Mouse (Mus musculus): ENCODE data around the gene Adap2. TPM values are rescaled to one million over a fixed set of nuclear protein-coding genes. Genes with fewer than 3 reads are reported as not detected.
A peak's percentile ranks its signal among the peaks of the same experiment; 100 is the strongest.

Adap2 gene
- total and polyA plus RNA-seq, 3 experiments, result 0.49 TPM; not detected in 2

DNA sequence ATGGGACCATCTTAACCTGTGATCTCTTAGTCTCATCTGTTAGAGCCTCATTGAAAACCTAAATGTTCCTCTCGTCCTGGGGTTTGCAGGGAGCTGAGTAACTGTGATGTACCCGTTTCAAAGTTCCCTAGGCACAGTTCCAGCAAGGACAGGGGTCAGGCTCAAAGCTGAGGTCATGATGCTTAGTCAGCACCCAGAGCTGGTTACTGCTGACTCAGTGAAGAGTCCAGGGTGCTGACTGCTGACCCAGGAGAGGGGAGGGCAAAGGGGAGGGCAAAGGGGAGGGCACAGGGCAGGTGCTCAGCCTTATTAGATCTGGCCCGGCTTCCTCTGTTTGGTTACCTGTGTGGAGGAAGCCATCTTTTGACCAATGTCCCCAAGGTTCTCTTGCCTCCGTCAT, 18.0 kb downstream of the Adap2 start:
- TF ChIP-seq MAFK (IDR thresholded peaks at IDR 0.05; ENCODE audit: insufficient replicate concordance, low read length), result peak; percentile 79; the same call in 1 of the 2 replicates
- no peak for TF ChIP-seq JUND (conservative IDR thresholded peaks at IDR 0.05; ENCODE audit: low read depth, low read length)
- Histone ChIP-seq H3K9me3 (replicated peaks; ENCODE audit: low read length) (no peaks in the 10 kb centered on the region), H3K9ac (ENCODE audit: insufficient read depth, low read depth) (no peak overlapping the region), H3K27ac (ENCODE audit: insufficient read depth, low read depth) (no peak overlapping the region), H3K27me3 (replicated peaks) (no peaks in the 10 kb centered on the region), H3K4me3 (replicated peaks in 1 of 3; ENCODE audit: low read depth in 2 of 3, low read length in 2 of 3, poor library complexity in 1 of 3) (no peak overlapping the region), H3K79me2 (replicated peaks; ENCODE audit: control insufficient read depth, extremely low read depth, insufficient read depth, poor library complexity, severe bottlenecking) (no peaks in the 10 kb centered on the region), H3K4me1 (ENCODE audit: control insufficient read depth in 1 of 2, insufficient read depth in 2 of 2) (peaks cover 39 to 84% of the 10 kb centered on the region in 2 experiments), H3K36me3 (replicated peaks in 1 of 2; ENCODE audit: control insufficient read depth in 1 of 2, insufficient read depth in 1 of 2, low read length in 1 of 2) (peaks cover 0 to 5% of the 10 kb centered on the region in 2 experiments), H3K4me2 (ENCODE audit: insufficient read depth, low read depth, poor library complexity, severe bottlenecking) (no peak overlapping the region)
- in situ Hi-C loops (cut with MboI; ENCODE audit: low pct_ligation_motif_present, low pct_unique_long_range_greater_than_20kb, low sequenced_read_pairs) (no loop called here), dilution Hi-C loops (cut with MboI; ENCODE audit: extremely low pct_ligation_motif_present, extremely low pct_unique_long_range_greater_than_20kb, low sequenced_read_pairs) (no loop called here)
- DNase-seq (ENCODE audit: extremely low read depth), result no peak

DNA sequence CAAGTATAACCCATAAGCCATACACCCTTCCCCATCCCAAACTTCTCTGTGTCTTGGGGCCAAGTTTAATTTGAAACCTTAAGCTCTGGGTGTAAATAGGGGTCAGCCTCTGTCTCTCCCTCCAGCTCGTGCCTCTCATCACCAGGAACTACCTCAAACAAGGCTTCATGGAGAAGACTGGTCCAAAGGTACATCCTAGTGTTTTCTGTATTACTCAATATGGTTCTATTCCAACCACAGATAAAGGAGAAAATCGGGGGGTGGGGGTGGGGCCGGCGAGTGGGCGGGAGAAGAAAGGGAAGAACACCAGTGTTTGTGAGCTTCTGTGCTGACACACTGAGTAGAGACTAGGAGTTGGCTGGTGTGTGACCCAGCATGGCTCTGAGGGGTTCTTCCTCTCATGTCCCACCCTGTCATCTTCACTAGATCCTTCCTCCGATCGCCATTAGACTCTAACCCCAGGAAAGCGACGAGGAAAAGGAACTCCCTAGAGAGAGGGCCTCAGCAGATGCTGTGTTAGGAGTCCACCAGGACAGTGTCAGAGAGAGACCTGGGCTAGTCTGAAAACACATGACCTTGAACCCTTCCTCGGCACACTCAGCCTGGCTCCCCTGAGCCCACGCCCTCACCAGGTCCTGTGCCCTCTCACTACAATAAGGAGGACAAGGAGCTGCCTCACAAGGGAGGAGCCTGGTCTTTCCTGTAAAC, 20.2 kb downstream of the Adap2 start:
- dilution Hi-C loops (cut with MboI; ENCODE audit: extremely low pct_ligation_motif_present, extremely low pct_unique_long_range_greater_than_20kb, low sequenced_read_pairs) (no loop called here), in situ Hi-C loops (cut with MboI; ENCODE audit: low pct_ligation_motif_present, low pct_unique_long_range_greater_than_20kb, low sequenced_read_pairs) (no loop called here)
- no peak overlapping the region for H3K4me2 ChIP-seq (ENCODE audit: insufficient read depth, low read depth, poor library complexity, severe bottlenecking)
- no peaks in the 10 kb centered on the region for H3K9me3 ChIP-seq (replicated peaks; ENCODE audit: low read length)
- no peak for DNase-seq (ENCODE audit: extremely low read depth)
- H3K4me3 ChIP-seq (replicated peaks in 1 of 3; ENCODE audit: low read depth in 2 of 3, low read length in 2 of 3, poor library complexity in 1 of 3), result no peak overlapping the region
- H3K9ac ChIP-seq (ENCODE audit: insufficient read depth, low read depth), result no peak overlapping the region
- no peaks in the 10 kb centered on the region for H3K79me2 ChIP-seq (replicated peaks; ENCODE audit: control insufficient read depth, extremely low read depth, insufficient read depth, poor library complexity, severe bottlenecking)
- H3K27me3 ChIP-seq (replicated peaks), result no peaks in the 10 kb centered on the region
- H3K36me3 ChIP-seq (replicated peaks in 1 of 2; ENCODE audit: control insufficient read depth in 1 of 2, insufficient read depth in 1 of 2, low read length in 1 of 2), result peaks cover 0 to 2% of the 10 kb centered on the region in 2 experiments
- H3K4me1 ChIP-seq (ENCODE audit: control insufficient read depth in 1 of 2, insufficient read depth in 2 of 2), result peaks cover 40 to 89% of the 10 kb centered on the region in 2 experiments
- no peak for TF ChIP-seq ZC3H11A (IDR thresholded peaks at IDR 0.05; ENCODE audit: low read depth, low read length)
- TF ChIP-seq ZMIZ1 (IDR thresholded peaks at IDR 0.05; ENCODE audit: low read depth, low read length), result no peak
- no peak for TF ChIP-seq TCF12 (IDR thresholded peaks at IDR 0.05; ENCODE audit: low read depth, low read length)
- TF ChIP-seq ZNF384 (IDR thresholded peaks at IDR 0.05; ENCODE audit: low read depth, low read length), result no peak
- no peak for TF ChIP-seq MXI1 (IDR thresholded peaks at IDR 0.05; ENCODE audit: low read depth, low read length)
- no peak for TF ChIP-seq IRF4 (IDR thresholded peaks at IDR 0.05; ENCODE audit: low read depth, low read length)
- TF ChIP-seq RCOR1 (conservative IDR thresholded peaks at IDR 0.05; ENCODE audit: low read depth, low read length), result no peak
- TF ChIP-seq SMC3 (IDR thresholded peaks at IDR 0.05; ENCODE audit: low read depth, low read length), result no peak
- TF ChIP-seq SIN3A (IDR thresholded peaks at IDR 0.05; ENCODE audit: low read length), result no peak
- no peak for TF ChIP-seq PAX5 (IDR thresholded peaks at IDR 0.05; ENCODE audit: low read length)
- H3K27ac ChIP-seq (ENCODE audit: insufficient read depth, low read depth), result no peak overlapping the region

All from CH12.LX (cell line).